Mouse (Mus musculus): ENCODE data around the gene Gprc5a. TPM values are rescaled to one million over a fixed set of nuclear protein-coding genes. Genes with fewer than 3 reads are reported as not detected.

Gprc5a gene
- polyA plus RNA-seq, 1 experiment = 21.8 TPM

DNA sequence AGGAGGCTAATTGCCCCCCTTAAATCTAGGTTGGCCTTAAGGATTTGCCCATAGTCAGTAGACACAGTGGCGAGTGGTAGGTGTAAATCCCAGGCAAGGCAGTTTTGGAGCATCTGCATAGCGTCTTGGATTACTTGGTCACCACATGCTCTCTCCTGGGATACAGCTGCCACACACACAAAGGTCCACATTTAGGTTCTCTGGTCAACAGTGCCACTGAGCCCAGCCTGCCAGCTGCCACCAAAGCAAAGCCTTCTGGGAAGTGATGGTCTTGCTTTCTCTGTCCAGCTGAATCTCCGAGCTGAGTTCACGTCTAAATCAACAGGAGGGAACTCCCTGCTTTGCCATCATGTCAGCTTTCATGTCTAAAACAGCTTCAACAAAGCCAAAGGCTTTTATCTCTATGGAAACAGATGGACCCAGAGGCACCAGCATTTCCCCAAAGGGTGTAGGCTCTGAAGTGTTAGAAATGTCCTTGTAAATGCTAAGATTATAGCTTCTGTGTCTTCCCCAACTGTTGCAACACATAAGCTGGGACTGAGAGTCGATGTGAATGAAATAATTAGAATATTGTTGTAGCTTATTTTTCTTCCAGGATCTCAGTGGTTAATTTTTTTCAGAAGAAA is 59.4 kb downstream of the Gprc5a start:
- no peak overlapping the region for H3K4me3 ChIP-seq (ENCODE audit: insufficient read depth, low read length)
- no peak for TF ChIP-seq POLR2A (IDR thresholded peaks at IDR 0.05; ENCODE audit: low read depth, low read length)
- no peak for TF ChIP-seq CTCF (IDR thresholded peaks at IDR 0.05; ENCODE audit: borderline replicate concordance, insufficient read depth, low read length)
- H3K4me1 ChIP-seq (ENCODE audit: control insufficient read depth, insufficient read depth, low read length) = no peaks in the 10 kb centered on the region
- H3K27ac ChIP-seq (ENCODE audit: insufficient read depth, low read length) = no peak overlapping the region

DNA sequence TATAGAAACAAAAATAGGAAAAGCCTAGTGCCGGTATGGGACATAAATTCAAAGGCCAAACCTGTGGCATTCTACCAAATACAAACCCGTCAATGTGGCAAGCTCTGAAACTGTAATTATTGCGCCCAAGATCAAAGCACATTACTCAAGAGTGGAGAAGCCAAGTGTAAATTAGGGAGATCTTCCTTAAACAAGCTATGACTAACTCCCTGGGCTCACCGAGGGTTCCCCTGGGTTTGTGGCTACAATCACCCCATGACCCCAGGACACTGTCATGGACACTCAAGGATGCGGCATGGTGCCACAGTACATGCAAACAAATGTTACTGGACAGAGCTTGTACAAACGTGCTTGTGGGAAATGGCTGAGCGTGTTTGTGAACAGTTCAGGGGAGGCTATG is 67.6 kb downstream of the Gprc5a start:
- Histone ChIP-seq H3K27ac (ENCODE audit: insufficient read depth, low read length) (no peak overlapping the region), H3K4me3 (ENCODE audit: insufficient read depth, low read length) (no peak overlapping the region), H3K4me1 (ENCODE audit: control insufficient read depth, insufficient read depth, low read length) (0 out of 2 replicates have a peak, but pooled peaks cover 4% of the 10 kb centered on the region)
- TF ChIP-seq POLR2A (IDR thresholded peaks at IDR 0.05; ENCODE audit: low read depth, low read length) = no peak
- TF ChIP-seq CTCF (IDR thresholded peaks at IDR 0.05; ENCODE audit: borderline replicate concordance, insufficient read depth, low read length) = no peak

DNA sequence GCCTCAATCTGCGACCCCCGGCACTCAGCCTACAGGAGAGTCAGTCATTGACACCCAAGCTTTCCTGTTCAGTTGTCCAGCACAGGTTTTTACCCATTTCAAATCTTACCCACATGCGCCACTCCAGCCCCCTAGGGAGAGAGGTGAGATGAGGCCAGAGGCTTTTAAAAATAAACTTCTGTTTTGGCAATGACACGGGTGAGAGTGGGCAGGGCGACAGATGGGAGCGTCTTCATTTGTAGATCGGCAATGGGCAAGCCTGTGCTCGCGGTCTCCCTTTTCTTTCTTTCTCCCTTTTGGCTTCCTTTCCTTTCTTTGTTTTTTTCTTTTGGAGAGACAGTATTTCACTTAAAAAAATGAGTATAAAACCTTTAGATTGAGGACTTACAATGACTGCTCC is 68.0 kb downstream of the Gprc5a start:
- TF ChIP-seq POLR2A (IDR thresholded peaks at IDR 0.05; ENCODE audit: low read depth, low read length) (no peak), CTCF (IDR thresholded peaks at IDR 0.05; ENCODE audit: borderline replicate concordance, insufficient read depth, low read length) (no peak)
- Histone ChIP-seq H3K27ac (ENCODE audit: insufficient read depth, low read length) (no peak overlapping the region), H3K4me3 (ENCODE audit: insufficient read depth, low read length) (no peak overlapping the region), H3K4me1 (ENCODE audit: control insufficient read depth, insufficient read depth, low read length) (0 out of 2 replicates have a peak, but pooled peaks cover 4% of the 10 kb centered on the region)

Other genes with a start within 250 kb of the Gprc5a start
- gene Crebl2, start 235.5 kb upstream of the Gprc5a start, polyA plus RNA-seq (2011; ENCODE audit: insufficient read length, low read depth, missing spikeins) = 4.9 and 5.3 TPM in 2 replicates
- 3.2 and 6.6 TPM in 2 replicates for gene Gpr19, start 167.1 kb upstream of the Gprc5a start, polyA plus RNA-seq (2011; ENCODE audit: insufficient read length, low read depth, missing spikeins)
- 34.1 and 59.8 TPM in 2 replicates for gene Cdkn1b, start 145.2 kb upstream of the Gprc5a start, polyA plus RNA-seq (2011; ENCODE audit: insufficient read length, low read depth, missing spikeins)
- 0.32 and 0.47 TPM in 2 replicates for gene Apold1, start 83.9 kb upstream of the Gprc5a start, polyA plus RNA-seq (2011; ENCODE audit: insufficient read length, low read depth, missing spikeins)
- 101 and 121 TPM in 2 replicates for gene Ddx47, start 54.0 kb upstream of the Gprc5a start, polyA plus RNA-seq (2011; ENCODE audit: insufficient read length, low read depth, missing spikeins)
- 0.40 TPM in 1 of 2 replicates, not detected in the other for gene Gprc5d, start 52.6 kb downstream of the Gprc5a start, polyA plus RNA-seq (2011; ENCODE audit: insufficient read length, low read depth, missing spikeins)
- gene Fam234b, start 132.3 kb downstream of the Gprc5a start, polyA plus RNA-seq (2011; ENCODE audit: insufficient read length, low read depth, missing spikeins) = 10.1 and 13.7 TPM in 2 replicates
- 32.3 and 41.7 TPM in 2 replicates for gene Hebp1, start 132.4 kb downstream of the Gprc5a start, polyA plus RNA-seq (2011; ENCODE audit: insufficient read length, low read depth, missing spikeins)
- gene Gsg1, start 188.7 kb downstream of the Gprc5a start, polyA plus RNA-seq (2011; ENCODE audit: insufficient read length, low read depth, missing spikeins) = 0.62 TPM in 1 of 2 replicates, not detected in the other
- 1.1 and 4.3 TPM in 2 replicates for gene Pbp2, start 244.8 kb downstream of the Gprc5a start, polyA plus RNA-seq (2011; ENCODE audit: insufficient read length, low read depth, missing spikeins)

Data from embryonic fibroblast, embryonic 13.5 days (primary cell).